Mouse (Mus musculus): ENCODE measurements around the gene Atp6v0a2.

The Atp6v0a2 gene

DNA sequence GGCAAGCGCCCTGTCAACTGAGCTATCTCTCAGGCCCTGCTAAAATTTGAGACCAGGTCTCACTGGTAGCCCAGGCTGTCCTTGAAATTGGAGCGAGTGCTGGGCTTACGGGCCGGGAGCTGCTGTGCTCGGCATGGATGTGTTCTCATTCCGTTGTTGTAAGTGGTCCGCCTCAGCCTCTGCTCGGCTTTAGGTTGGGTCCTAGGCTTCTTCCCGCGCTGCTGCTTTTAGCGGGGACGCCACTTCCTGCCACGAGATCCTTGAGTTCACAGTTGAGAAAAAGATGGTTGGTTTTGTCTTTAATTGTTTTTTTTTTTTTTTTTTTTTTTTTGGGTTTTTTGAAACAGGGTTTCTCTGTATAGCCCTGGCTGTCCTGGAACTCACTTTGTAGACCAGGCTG, 9.5 kb downstream of the Atp6v0a2 start:
- DNase-seq = peak; percentile 61

DNA sequence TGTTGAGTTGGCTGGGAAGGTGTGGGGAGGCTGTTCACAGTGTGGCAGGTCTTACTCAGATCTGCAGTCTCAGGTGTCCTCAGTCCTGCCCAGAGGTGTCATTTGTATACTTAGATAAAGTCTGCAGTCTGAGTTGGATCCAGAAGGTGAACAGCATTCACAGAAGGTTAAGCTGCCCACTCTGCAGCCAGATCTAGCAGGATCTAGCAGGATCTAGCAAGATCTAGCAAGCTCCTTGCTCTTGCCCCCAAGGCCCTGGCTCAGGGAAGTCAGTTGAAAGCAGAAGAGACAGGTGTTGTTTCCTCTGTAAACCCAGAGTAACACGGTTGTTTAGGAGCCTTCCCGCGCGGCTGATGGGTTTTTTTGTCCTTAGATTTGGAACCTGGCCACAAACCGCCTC, 85.4 kb downstream of the Atp6v0a2 start:
- DNase-seq = no peak

DNA sequence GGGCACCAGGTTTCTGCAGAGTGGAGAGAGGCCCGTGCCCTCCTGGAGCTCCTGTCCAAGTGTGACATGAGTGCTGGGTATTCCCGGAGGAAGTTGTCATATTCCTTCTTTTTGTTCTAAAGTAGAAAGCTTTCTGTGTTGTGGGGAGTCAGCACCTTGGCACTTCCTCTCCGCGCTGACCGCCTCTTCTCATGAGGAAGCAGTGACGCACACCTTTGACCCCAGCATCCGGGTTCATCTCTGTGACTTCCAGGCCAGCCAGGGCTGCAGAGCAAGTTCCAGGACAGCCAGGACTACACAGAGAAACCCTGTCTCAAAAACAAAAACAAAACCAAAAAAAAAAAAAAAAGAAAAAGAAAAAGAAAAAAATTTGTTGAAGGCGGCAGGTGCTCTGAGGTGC, 86.8 kb downstream of the Atp6v0a2 start:
- DNase-seq = no peak

DNA sequence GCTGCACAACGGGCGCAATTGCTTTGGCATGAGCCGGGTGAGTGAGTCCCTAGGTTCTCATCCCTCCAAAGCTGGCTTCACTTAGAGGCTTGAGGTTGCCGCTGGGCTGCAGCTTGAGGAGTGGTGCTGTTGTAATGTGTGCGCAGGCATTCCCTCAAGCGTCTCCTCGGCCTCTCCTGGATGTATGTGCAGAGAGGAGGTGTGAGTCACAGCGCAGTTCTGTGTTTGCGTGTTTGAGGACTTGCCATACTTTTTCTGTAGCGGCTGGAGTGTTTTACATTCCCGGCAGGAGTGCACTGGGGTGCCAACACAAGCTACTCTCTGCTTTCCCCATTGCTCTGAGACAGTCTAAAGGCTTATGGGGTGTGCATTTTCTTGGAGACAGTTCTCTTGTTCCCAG, 89.6 kb downstream of the Atp6v0a2 start:
- DNase-seq = no peak

DNA sequence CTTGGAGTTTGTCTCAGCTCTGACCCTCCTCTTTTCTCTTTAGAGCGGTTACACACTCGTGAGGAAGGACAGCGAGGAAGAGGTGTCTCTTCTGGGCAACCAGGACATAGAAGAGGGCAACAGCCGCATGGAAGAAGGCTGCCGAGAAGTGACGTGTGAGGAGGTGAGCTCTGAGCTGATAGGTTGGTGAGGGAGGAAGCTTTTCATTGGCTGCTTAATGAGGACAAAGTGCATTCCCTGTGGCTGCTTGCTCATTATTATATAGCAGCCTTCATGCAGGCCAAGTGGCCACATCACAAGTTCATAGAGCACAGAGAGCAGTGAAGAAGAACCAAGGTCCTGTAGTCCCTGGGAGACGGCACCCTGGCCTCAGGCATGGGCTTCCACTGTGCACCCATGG, 90.0 kb downstream of the Atp6v0a2 start:
- no peak for DNase-seq

DNA sequence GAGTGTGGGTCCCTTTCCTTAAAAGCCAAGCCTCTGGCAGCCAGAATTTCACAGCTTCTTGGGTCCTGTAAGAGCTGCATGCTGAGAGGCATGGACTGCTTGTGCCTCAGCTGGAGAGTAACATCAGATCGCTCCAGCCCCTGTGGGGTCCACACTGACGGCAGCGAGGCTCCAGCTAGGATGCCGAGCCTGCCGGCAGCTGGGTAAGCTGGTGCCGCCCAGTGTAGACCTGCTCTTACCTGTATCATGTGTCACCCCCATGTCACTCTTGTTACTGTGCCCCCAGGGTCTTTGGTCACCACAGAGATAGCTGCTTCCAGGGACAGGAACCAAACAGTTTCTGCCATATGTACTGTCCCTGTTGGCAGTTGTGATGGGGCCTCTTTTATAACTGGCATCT, 94.7 kb downstream of the Atp6v0a2 start:
- DNase-seq = no peak

DNA sequence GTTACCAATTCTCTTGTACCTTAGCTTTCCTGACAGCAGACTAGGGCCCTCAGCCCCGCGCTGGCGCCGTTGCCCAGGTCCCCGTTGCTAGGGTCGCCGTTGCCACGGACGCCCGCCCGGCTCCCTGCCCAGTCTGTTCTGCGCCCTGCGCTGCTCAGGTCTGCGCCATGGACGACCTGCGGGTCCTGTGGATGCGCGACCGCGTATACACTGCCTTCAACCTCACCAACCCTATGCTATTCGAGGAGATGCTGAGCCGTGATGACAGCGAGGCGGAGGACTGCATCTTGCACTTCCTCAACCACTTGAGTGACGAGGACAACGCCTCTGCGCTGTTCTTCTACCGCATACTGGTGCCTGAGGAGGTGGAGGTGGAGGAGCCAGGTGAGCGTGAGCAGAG, 96.6 kb downstream of the Atp6v0a2 start, which contains the start of gene Dnah10:
Gene Dnah10, plus strand, starts transcription at position 89 of the 400 bp plus-strand sequence.
- no peak for DNase-seq

DNA sequence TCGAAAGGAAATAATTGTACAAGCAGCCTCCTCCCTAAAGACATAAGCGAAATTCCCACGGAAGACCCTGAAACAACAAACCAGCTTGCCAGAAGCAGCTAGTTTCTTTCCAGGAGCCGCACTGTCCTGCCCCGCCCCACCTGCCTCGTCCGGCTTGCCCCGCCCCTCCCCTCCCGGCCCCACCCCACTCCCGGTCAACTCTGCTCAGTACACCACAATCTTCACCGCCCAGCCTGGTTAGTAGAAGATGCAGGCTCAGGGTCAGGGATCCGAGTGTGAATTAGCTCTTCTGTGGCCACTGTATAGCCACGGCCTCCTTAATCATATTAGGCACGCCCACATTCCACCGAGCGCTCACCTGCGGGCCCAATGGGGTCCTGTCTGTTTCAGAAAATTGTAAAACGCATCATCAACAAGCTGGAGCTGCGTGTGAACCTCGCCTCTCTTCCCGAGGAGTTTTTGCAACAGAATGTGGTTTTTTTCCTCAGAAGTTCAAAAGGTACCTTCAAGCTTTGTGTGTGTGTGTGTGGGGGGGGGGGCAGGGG, 101.4 kb downstream of the Atp6v0a2 start:
- DNase-seq = no peak

DNA sequence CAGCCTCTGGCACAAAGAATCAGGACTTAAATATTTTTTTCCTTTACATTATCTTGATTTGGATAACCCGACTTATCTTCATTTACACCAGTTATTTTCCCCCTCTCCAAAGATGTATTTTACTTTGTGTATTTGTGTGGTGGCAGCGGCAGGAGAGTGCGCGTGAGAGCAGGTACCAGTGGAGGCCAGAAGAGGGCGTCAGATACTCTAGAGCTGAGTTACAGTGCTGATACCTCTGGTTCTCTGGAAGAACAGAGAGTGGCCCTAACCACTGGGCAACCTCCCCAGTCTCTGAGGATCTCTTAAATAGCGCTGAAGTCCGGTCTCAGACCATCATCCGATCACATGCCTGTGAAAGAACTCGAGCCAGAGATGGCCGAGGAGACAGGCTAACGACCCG, 105.6 kb downstream of the Atp6v0a2 start:
- DNase-seq = no peak

DNA sequence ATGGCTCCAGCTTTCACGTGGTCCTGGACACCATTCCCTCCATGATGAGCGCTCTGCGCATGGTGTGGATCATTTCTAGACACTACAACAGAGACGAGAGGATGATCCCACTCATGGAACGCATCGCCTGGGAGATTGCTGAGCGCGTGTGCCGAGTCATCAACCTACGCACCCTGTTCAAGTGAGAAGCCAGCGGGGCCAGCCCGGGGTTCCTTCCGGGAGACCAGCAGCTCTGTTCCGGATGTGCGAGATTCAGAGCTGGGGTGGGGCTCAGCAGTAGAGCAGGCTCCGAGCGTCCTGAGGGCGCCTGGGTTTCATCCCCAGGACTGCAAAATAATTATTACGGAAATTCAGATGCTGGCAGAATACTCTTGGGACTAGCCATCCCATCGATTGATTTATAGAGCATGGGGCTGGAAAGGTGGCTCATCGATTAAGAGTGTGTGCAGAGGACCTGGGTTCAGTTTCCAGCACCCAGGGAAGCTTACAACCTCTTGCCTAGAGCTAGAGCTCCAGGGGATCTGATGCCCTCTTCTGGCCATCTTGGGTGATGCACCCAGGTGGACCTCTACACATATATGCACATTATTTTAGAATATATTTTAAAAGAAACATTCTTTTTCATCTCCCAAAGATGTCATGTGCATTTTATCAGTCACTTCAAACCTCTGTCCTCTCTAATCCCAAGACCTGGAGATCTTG, 113.7 kb downstream of the Atp6v0a2 start:
- DNase-seq = no peak

DNA sequence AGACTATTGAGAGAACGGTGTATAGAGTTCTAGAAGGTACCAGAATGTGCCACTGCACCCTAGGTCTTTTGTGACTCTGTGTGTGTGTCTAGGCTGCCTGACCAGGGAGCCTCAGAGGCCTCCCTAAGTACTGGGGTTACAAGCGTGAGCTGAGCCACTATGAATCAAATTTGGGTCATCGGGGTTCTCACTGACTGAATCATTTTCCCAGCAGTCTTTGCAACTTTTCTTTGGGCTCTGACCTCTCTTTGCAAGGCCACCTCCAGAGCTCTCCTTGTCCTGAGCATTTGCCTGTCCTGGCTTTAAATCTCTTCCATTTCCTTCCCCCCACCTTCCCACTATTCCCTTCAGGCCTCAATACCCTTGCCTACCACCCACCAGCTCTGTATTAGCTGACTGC, 115.5 kb downstream of the Atp6v0a2 start:
- DNase-seq = no peak

DNA sequence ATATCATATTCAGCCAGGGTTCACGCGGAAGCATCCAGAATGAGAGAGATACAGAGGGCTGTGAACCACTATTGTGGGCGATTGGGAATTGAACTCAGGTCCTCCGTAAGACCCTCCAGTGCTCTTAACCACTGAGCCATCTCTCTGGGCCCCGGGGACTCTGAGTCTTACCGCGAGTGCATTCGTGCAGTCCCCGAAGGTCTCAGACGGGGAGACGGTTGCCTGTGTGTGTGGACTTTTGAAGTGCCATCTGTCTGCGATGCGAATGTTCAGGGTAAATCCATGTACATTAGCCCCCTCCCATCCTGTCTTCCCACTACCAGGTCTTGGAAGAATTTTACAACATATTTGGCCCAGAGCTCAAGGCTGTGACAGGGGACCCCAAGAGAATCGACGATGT, 117.8 kb downstream of the Atp6v0a2 start:
- DNase-seq = no peak

DNA sequence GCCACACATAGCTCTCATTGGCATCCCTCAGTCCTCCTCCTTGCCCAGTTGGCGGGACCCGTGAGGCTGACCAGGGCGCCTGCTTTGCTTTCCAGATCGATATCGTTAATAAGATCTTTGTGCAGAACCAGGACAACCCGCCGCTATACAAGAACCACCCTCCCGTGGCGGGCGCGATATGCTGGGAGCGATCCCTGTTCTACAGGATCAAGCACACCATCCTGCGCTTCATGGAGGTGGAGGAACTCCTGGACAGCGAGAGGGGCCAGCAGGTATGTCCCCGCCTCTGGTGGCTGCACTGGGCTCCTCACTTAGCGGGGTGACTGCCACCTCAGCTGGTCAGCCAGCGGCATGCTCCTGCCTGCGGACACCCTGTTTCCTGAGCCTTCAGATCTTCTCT, 119.9 kb downstream of the Atp6v0a2 start:
- DNase-seq = no peak

DNA sequence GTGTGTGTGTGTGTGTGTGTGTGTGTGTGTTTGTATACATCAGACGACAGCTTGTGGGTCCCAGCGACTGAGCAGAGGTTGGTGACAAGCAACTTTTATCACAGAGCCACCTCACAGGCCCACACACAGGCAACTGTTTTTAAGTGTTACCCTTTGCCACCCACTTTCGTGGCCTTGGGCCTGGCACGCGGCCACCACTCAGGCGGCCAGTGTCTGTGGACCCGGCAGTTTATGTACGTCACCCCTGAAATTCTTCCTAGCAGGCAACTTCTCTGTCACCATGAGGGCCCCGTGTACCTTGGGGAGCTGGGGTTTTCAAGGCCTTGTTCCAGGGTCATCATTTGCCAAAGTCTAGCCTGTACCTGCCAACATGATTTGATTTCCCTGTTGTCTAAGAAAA, 123.3 kb downstream of the Atp6v0a2 start:
- no peak for DNase-seq

DNA sequence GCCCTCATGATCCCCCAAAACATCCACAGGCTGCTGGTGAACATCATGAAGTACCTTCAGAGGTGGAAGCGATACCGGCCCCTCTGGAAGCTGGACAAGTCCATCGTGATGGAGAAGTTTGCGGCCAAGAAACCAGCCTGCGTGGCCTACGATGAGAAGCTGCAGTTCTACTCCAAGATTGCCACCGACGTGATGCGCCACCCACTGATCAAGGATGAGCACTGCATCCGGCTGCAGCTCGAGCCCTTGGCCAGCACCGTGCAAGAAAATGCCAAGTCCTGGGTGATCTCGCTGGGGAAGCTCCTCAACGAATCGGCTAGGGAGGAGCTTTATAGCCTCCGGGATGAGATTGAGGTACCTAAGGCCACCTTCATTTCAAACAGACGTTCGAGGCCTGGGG, 132.6 kb downstream of the Atp6v0a2 start:
- peak; percentile 47 for DNase-seq

DNA sequence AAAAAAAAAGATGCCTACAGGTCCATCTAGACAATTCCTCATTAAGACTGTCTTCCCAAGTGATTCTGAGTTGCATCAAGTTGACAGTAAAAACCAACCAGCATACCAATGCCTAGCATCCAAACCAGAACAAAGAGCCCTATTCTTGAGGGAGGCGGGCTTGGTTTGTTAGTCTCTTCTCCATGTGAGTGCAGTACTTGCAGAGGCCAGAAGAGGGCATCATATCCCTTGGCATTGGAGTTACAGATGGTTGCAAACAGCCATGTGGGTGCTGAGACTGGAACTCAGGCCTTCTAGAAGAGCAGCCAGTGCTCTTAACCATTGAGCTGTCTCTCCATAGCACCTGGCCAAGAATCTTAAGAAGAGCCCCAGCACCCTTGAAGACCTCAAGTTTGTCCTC, 133.4 kb downstream of the Atp6v0a2 start:
- DNase-seq = no peak
